Mouse (Mus musculus) liver, adult 2 months (tissue): ENCODE measurements at regions not wholly inside any gene's neighbourhood (a gene's known extent, or its start where the extent isn't known, plus 50 kb on each side); places are given as distances from the start of the nearest gene placed in this dataset.

Experiments
- CTCF ChIP-seq: fragments of 200-500 bp; IDR thresholded peaks from 2 replicates; pipeline ENCODE4 v1.5.1; 2011; ENCODE audit warnings: low read depth, low read length, control low read depth
- POLR2A ChIP-seq: fragments of 200-500 bp; IDR thresholded peaks from 2 replicates; pipeline ENCODE4 v1.6.1; 2011; ENCODE audit warnings: low read length, control low read depth; ENCODE audit not compliant: insufficient read depth; ENCODE audit errors: extremely low read depth

- TF ChIP-seq POLR2A = no peak
- no peak for TF ChIP-seq CTCF
Observed at GRCm38 (mm10) chr19:15095054-15095453, 497.2 kb upstream of the Tle4 start.
